Mouse (Mus musculus) cortical plate, adult 2 months (tissue): Measurements from ENCODE around the gene Tomm22. TPM values are rescaled to one million over a fixed set of nuclear protein-coding genes. Genes with fewer than 3 reads are reported as not detected.

ENCODE experiments used
- H3K27ac ChIP-seq: fragments of 200-500 bp; 2 replicates; pipeline ENCODE4 v1.5.1; 2012; ENCODE audit warnings: low read length, control low read depth, inconsistent platforms; ENCODE audit not compliant: insufficient read depth
- H3K4me1 ChIP-seq: fragments of 200-500 bp; 2 replicates; pipeline ENCODE4 v1.6.1; 2011; ENCODE audit warnings: low read length; ENCODE audit not compliant: control insufficient read depth, insufficient read depth
- H3K4me3 ChIP-seq: fragments of 200-500 bp; 2 replicates; pipeline ENCODE4 v1.5.1; 2011; ENCODE audit warnings: mild to moderate bottlenecking, low read length, control low read depth; ENCODE audit not compliant: insufficient read depth
- CTCF ChIP-seq: fragments of 200-500 bp; IDR thresholded peaks from 2 replicates; pipeline ENCODE4 v1.5.1; 2011; ENCODE audit warnings: mild to moderate bottlenecking, control low read depth, low read length; ENCODE audit not compliant: insufficient read depth; ENCODE audit errors: extremely low read depth
- POLR2A ChIP-seq: fragments of 200-500 bp; IDR thresholded peaks from 2 replicates; pipeline ENCODE4 v1.6.1; 2011; ENCODE audit warnings: mild to moderate bottlenecking, low read length, control low read depth; ENCODE audit not compliant: insufficient read depth; ENCODE audit errors: extremely low read depth
- polyA plus RNA-seq: library from polyadenylated mRNA; depleted of rRNA; stranded (reverse); fragments of >200 nt; gene quantifications from 2 replicates; pipeline ENCODE4 v1.2.3, GENCODE M21; 2012

The Tomm22 gene
- polyA plus RNA-seq, 1 experiment: 88.3 TPM

DNA sequence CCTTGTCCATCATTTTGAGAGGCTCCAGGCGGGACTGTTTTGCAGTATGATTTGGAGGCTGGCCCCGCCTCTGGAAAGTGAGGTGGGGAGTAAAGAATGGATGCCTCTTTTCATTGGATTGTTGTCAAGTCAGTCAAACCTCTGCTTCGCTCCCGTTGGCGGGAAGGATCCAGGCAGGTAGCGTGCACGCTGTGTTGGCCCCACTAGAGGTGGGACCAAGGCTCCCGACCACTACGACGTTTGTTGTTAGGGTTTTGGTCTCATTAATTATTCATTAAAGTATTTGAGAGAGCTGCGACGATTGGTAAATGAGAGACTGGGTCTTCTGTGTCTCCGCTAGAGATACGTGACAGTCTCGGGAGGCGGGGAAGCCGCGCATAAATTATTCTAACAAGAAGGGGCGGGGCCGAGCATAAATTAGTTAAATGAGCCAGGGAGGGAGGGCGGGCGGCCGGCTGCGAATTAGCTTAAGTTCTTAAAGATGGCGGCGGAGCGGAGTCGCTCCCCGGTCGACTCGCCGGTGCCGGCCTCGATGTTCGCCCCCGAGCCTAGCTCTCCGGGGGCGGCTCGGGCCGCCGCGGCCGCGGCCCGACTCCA, 19.9 kb downstream of the Tomm22 start, which contains the start of gene Gtpbp1:
Gene Gtpbp1 (plus strand): TSS at position 420 of the 597 bp plus-strand sequence.
- TF ChIP-seq CTCF (no peak), POLR2A (0 out of 2 replicates have a peak, but pooled peaks have one; percentile 43)
- Histone ChIP-seq H3K4me1 (peaks cover 5% of the 10 kb centered on the region; the same call in 1 of the 2 replicates), H3K27ac (no peak within 1 kb of the TSS; the same call in 1 of the 2 replicates), H3K4me3 (peak within 1 kb of the TSS; percentile 65)

DNA sequence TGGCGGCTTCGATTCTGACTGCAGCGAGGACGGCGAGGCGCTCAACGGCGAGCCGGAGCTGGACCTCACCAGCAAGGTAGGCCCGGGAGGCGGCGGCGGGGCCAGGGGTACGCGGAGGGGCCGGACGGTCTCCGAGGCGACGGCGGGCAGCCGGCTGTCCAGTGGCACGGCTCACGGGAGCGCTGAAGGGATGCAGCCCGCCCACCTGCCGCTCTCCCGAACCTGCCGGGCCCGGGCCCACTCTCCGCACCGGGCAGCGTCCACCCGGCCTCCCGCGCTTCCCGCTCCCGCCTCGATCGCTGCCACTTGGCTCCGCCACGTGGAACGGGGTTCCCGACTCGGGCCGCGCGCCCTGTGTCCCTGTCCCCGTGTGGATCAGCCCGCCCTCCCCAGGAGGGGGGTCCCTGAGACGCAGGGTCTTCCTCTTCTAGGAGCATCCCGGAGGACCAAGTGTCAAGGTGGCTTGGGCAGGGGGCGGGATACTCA, 20.4 kb downstream of the Tomm22 start:
- Histone ChIP-seq H3K4me1 (peaks cover 5% of the 10 kb centered on the region; the same call in 1 of the 2 replicates), H3K4me3 (peak overlapping the region; percentile 65), H3K27ac (no peak overlapping the region; the same call in 1 of the 2 replicates)
- TF ChIP-seq POLR2A (no peak), CTCF (no peak)

- TF ChIP-seq POLR2A (no peak), CTCF (no peak)
- no peak overlapping the region for H3K27ac ChIP-seq
- no peak overlapping the region for H3K4me3 ChIP-seq
- peaks cover 5% of the 10 kb centered on the region; the same call in 1 of the 2 replicates for H3K4me1 ChIP-seq
Observed at GRCm38 (mm10) chr15:79692334-79692733, 21.7 kb downstream of the Tomm22 start.

- no peak overlapping the region for H3K4me3 ChIP-seq
Observed at GRCm38 (mm10) chr15:79693740-79694139, 23.1 kb downstream of the Tomm22 start.

DNA sequence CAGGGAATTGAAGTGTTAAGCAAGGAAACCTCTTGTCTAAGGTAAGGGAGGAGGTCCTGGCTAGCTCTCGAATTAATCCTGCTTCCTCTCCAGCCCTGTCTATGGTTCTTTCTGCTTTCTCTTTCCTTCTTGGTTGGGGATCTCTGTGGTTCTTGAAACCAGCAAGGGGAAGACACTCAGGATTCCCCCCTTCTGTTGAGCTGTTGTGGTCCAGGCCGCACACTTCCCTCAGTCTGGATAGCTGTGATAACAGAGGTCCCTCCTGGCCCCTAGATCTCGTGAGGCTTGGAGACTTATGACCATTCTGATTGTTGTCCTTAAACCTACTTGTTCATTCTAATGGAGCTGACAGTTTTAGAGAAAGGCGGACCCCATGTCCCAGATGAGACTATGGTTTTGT, 23.9 kb downstream of the Tomm22 start:
- no peak overlapping the region; the same call in 1 of the 2 replicates for H3K27ac ChIP-seq
- H3K4me3 ChIP-seq: no peak overlapping the region
- TF ChIP-seq CTCF: no peak
- TF ChIP-seq POLR2A: no peak
- peaks cover 5% of the 10 kb centered on the region; the same call in 1 of the 2 replicates for H3K4me1 ChIP-seq

More at GRCm38 (mm10) chr15:79693740-79694139, 23.1 kb downstream of the Tomm22 start:
- Histone ChIP-seq H3K4me1 (peaks cover 5% of the 10 kb centered on the region; the same call in 1 of the 2 replicates), H3K27ac (peak overlapping the region; percentile 15; the same call in 1 of the 2 replicates)
- TF ChIP-seq POLR2A (no peak), CTCF (no peak)

DNA sequence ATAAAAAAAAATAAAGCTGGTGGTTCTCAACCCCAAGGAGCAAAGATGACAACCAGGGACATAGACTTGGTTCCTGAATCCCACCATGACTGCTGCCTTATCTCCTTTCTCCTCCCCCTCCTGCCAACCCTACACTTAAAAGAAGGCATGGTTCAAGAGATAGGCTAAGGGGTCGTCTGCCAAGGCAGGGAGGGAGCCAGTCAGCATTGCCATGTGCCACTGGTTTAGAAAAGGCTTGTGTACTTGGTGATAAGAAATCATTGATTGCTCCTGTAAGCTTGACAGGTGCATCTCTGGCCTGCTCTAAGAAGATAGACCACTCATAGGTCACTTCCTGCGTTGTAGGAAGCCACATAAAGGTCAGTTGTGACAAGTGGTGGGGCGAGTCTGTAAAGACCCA, 24.9 kb downstream of the Tomm22 start:
- no peak overlapping the region for H3K4me3 ChIP-seq
- H3K27ac ChIP-seq: no peak overlapping the region
- H3K4me1 ChIP-seq: peaks cover 5% of the 10 kb centered on the region; the same call in 1 of the 2 replicates
- TF ChIP-seq CTCF (no peak), POLR2A (no peak)

DNA sequence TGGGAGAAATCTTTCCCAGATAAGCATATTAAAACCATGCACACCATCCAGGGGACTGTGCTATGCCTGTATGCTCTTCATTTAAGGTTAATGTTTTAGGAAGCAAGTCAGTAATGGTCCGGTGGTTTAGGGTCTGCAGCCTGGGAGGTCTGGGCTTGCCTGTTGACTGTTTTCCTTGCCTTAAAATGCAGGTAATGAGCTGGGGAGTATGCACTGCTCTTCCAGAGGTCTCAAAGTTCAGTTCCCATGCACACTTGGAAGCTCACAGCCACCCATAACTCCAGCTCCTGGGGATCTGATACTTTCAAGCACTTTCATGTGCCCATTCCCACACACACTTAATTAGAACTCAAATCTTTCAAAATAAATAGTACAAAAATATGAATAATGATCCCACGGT, 25.8 kb downstream of the Tomm22 start:
- no peak overlapping the region for H3K4me3 ChIP-seq
- no peak overlapping the region for H3K27ac ChIP-seq
- TF ChIP-seq POLR2A: no peak
- TF ChIP-seq CTCF: no peak
- peaks cover 4% of the 10 kb centered on the region; the same call in 1 of the 2 replicates for H3K4me1 ChIP-seq

DNA sequence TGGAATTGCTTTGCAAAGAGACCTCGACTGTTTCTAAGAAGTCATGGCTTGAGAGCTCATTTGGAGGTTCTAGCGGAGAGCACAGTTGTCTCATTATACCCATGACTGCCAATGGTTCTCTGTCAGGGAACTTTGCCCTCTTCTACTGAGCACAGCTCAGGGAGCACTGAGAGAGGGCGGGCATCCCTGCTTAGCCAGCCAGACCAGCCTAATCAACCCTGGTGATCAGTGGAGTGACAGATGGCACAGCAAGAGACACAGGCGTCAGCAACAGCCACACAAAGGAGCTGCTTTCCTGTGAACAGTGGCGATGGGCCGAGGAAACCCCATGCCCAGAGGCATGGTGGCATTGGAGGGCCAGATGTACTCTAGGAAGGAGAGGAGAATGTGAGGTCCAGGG, 26.4 kb downstream of the Tomm22 start:
- no peak overlapping the region for H3K27ac ChIP-seq
- TF ChIP-seq POLR2A (no peak), CTCF (no peak)
- H3K4me3 ChIP-seq: no peak overlapping the region
- H3K4me1 ChIP-seq: peaks cover 2% of the 10 kb centered on the region; the same call in 1 of the 2 replicates

- Histone ChIP-seq H3K27ac (no peak overlapping the region), H3K4me3 (no peak overlapping the region)
- no peak for TF ChIP-seq POLR2A
- no peak for TF ChIP-seq CTCF
Observed at GRCm38 (mm10) chr15:79697558-79698187, 27.0 kb downstream of the Tomm22 start.

GRCm38 (mm10) chr15:79706603-79707214, 36.0 kb downstream of the Tomm22 start:
- no peak overlapping the region for H3K4me3 ChIP-seq
- TF ChIP-seq CTCF: no peak
- no peak for TF ChIP-seq POLR2A
- no peak overlapping the region for H3K27ac ChIP-seq
- H3K4me1 ChIP-seq: no peaks in the 10 kb centered on the region

More at GRCm38 (mm10) chr15:79697558-79698187, 27.0 kb downstream of the Tomm22 start:
- H3K4me1 ChIP-seq: peaks cover 2% of the 10 kb centered on the region; the same call in 1 of the 2 replicates
